Comparison of ENCODE assay signal across 8 mouse cellular contexts in genomic region chr2:60978538-60979313, GRCm38 (mm10). TPM values are rescaled to one million over a fixed set of nuclear protein-coding genes. Genes with fewer than 3 reads are reported as not detected.
DNase-seq lines count a peak whose midpoint lies in the region; ATAC-seq lines count a peak whose summit lies in the region.

No protein-coding gene starts in this region.

- H3K4me3 ChIP-seq in forebrain, embryonic 12.5 days (replicated peaks) = no peak overlapping the region
- no peak overlapping the region for H3K4me3 ChIP-seq in forebrain, embryonic 11.5 days (ENCODE audit: low read depth, low read length)
- no peak overlapping the region for H3K4me3 ChIP-seq in intestine, embryonic 16.5 days (ENCODE audit: low read length)

- 58% methylated on average over 4 of the region's 4 CpGs for WGBS in forebrain, embryonic 12.5 days
- WGBS in forebrain, embryonic 11.5 days = 65% methylated on average over 4 of the region's 4 CpGs
- WGBS in intestine, embryonic 16.5 days = 16% methylated on average over 4 of the region's 4 CpGs

- H3K4me2 ChIP-seq in forebrain, embryonic 12.5 days = no peak overlapping the region
- no peak overlapping the region for H3K4me2 ChIP-seq in forebrain, embryonic 11.5 days (ENCODE audit: low read depth, low read length, severe bottlenecking)
- H3K4me2 ChIP-seq in intestine, embryonic 16.5 days (ENCODE audit: low read depth, low read length) = no peak overlapping the region

- ATAC-seq in forebrain, embryonic 12.5 days (ENCODE audit: low FRiP score) = 0 out of 2 replicates have a peak, but pooled peaks have one; percentile 41
- ATAC-seq in forebrain, embryonic 11.5 days (replicated peaks; ENCODE audit: low FRiP score) = no peak
- peak; percentile 59 for ATAC-seq in intestine, embryonic 16.5 days

- H3K4me1 ChIP-seq in forebrain, embryonic 12.5 days = 0 out of 2 replicates have a peak, but pooled peaks cover 6% of the 10 kb centered on the region
- no peaks in the 10 kb centered on the region for H3K4me1 ChIP-seq in forebrain, embryonic 11.5 days (replicated peaks; ENCODE audit: control insufficient read depth, insufficient read depth, low read length)
- no peaks in the 10 kb centered on the region for H3K4me1 ChIP-seq in intestine, embryonic 16.5 days (ENCODE audit: control insufficient read depth, insufficient read depth, low read length)

- no peaks in the 10 kb centered on the region for H3K9me3 ChIP-seq in forebrain, embryonic 12.5 days
- no peaks in the 10 kb centered on the region for H3K9me3 ChIP-seq in forebrain, embryonic 11.5 days (ENCODE audit: control insufficient read depth, low read length)
- H3K9me3 ChIP-seq in intestine, embryonic 16.5 days (ENCODE audit: control insufficient read depth, low read length) = no peaks in the 10 kb centered on the region

- DNase-seq in forebrain, embryonic 11.5 days (ENCODE audit: low spot score) = no peak
- peak; percentile 20 for DNase-seq in embryo, embryonic 9.5 days (ENCODE audit: extremely low spot score)
- DNase-seq in lung, postnatal 25 days (ENCODE audit: low spot score) = peak; percentile 89
- no peak for DNase-seq in cerebellum, adult 9-10 months
- no peak for DNase-seq in gastrocnemius, postnatal 14 days
- no peak for DNase-seq in left cerebral cortex, adult 11 months (ENCODE audit: low spot score)

- H3K36me3 ChIP-seq in forebrain, embryonic 12.5 days (replicated peaks) = no peaks in the 10 kb centered on the region
- no peaks in the 10 kb centered on the region for H3K36me3 ChIP-seq in forebrain, embryonic 11.5 days (ENCODE audit: control insufficient read depth, insufficient read depth, low read length)
- no peaks in the 10 kb centered on the region for H3K36me3 ChIP-seq in intestine, embryonic 16.5 days (ENCODE audit: control insufficient read depth, insufficient read depth, low read length)

- H3K27ac ChIP-seq in forebrain, embryonic 12.5 days = no peak overlapping the region
- no peak overlapping the region for H3K27ac ChIP-seq in forebrain, embryonic 11.5 days (ENCODE audit: low read depth, low read length)
- H3K27ac ChIP-seq in intestine, embryonic 16.5 days (ENCODE audit: low read length) = no peak overlapping the region

- H3K9ac ChIP-seq in forebrain, embryonic 12.5 days = no peak overlapping the region
- no peak overlapping the region for H3K9ac ChIP-seq in forebrain, embryonic 11.5 days (ENCODE audit: low read length)
- no peak overlapping the region for H3K9ac ChIP-seq in intestine, embryonic 16.5 days (ENCODE audit: low read depth, low read length)

- intact Hi-C loops in gastrocnemius, postnatal 14 days (cut with DNase I; ENCODE audit: low total_unique reads) = no loop called here

- H3K27me3 ChIP-seq in forebrain, embryonic 12.5 days = no peaks in the 10 kb centered on the region
- H3K27me3 ChIP-seq in forebrain, embryonic 11.5 days (ENCODE audit: control insufficient read depth, insufficient read depth, low read length) = no peaks in the 10 kb centered on the region
- H3K27me3 ChIP-seq in intestine, embryonic 16.5 days (replicated peaks; ENCODE audit: control insufficient read depth, insufficient read depth, low read length) = no peaks in the 10 kb centered on the region

RNA-seq across cellular contexts. Expression of gene Rbms1, which starts 15.7 kb away (rescaled TPM):
- polyA plus RNA-seq in forebrain, embryonic 12.5 days (2016; fragmentation: Nextera tagmentation; extraction: Ambion mirVana) = 24.6 and 31.9 TPM in 2 replicates
- 37.8 and 39.5 TPM in 2 replicates for polyA plus RNA-seq in forebrain, embryonic 11.5 days (2014; fragmentation: Nextera tagmentation; extraction: Ambion mirVana)
- 66.8 and 72.2 TPM in 2 replicates for polyA plus RNA-seq in intestine, embryonic 16.5 days (2015; fragmentation: Nextera tagmentation; extraction: Ambion mirVana)
- 10 to 100 TPM; 29.0 to 34.5 TPM for total RNA-seq in gastrocnemius, postnatal 14 days (2021)

Comparison
In these comparisons a context has a peak if more than half of its experiments do, and no peak if none do; other contexts are left out.
1. DNase-seq: peak in embryo, embryonic 9.5 days (single experiment) and lung, postnatal 25 days (single experiment); none in forebrain, embryonic 11.5 days (single experiment), cerebellum, adult 9-10 months (single experiment), gastrocnemius, postnatal 14 days (single experiment) and left cerebral cortex, adult 11 months (single experiment).